Mouse (Mus musculus) limb, embryonic 14.5 days (tissue): ENCODE results near the gene Map3k5. TPM values are rescaled to one million over a fixed set of nuclear protein-coding genes. Genes with fewer than 3 reads are reported as not detected.

Source experiments
- ATAC-seq: fragments of 200-750 bp; cut with Nextera tagmentation; 2 replicates; pipeline ENCODE4 v1.8.0; 2017; ENCODE audit warnings: low read depth, moderate number of reproducible peaks, moderate TSS enrichment; ENCODE audit not compliant: low FRiP score
- DNase-seq: peaks from one replicate; pipeline ENCODE4 v3.0.0-alpha.2; 2015; ENCODE audit warnings: low spot score
- H3K27ac ChIP-seq: fragments of 300-500 bp; sonication (generic); replicated peaks from 2 replicates; pipeline ENCODE4 v1.5.1; 2014; ENCODE audit warnings: low read depth, mild to moderate bottlenecking, low read length, moderate library complexity, mixed read lengths
- H3K27me3 ChIP-seq: fragments of 300-500 bp; sonication (generic); 2 replicates; pipeline ENCODE4 v1.6.1; 2014; ENCODE audit warnings: low read length, mixed read lengths; ENCODE audit not compliant: control insufficient read depth, insufficient read depth
- H3K36me3 ChIP-seq: fragments of 300-500 bp; sonication (generic); 2 replicates; pipeline ENCODE4 v1.6.1; 2014; ENCODE audit warnings: mild to moderate bottlenecking, low read length, moderate library complexity, mixed read lengths; ENCODE audit not compliant: control insufficient read depth, insufficient read depth
- H3K4me1 ChIP-seq: fragments of 300-500 bp; sonication (generic); 2 replicates; pipeline ENCODE4 v1.6.1; 2014; ENCODE audit warnings: antibody characterized with exemption, low read length, mixed read lengths; ENCODE audit not compliant: control insufficient read depth, insufficient read depth
- H3K4me2 ChIP-seq: fragments of 300-500 bp; sonication (generic); replicated peaks from 2 replicates; pipeline ENCODE4 v1.6.1; 2014; ENCODE audit warnings: low read depth, mild to moderate bottlenecking, low read length, moderate library complexity; ENCODE audit not compliant: severe bottlenecking
- H3K4me3 ChIP-seq: fragments of 300-500 bp; sonication (generic); replicated peaks from 2 replicates; pipeline ENCODE4 v1.5.1; 2014; ENCODE audit warnings: low read length
- H3K9ac ChIP-seq: fragments of 300-500 bp; sonication (generic); 2 replicates; pipeline ENCODE4 v1.6.1; 2014; ENCODE audit warnings: mild to moderate bottlenecking, low read depth, low read length, moderate library complexity; ENCODE audit not compliant: severe bottlenecking
- H3K9me3 ChIP-seq: fragments of 300-500 bp; sonication (generic); 2 replicates; pipeline ENCODE4 v1.6.1; 2016; ENCODE audit warnings: low read length; ENCODE audit not compliant: control insufficient read depth
- POLR2A ChIP-seq: fragments of 200-500 bp; IDR thresholded peaks from 2 replicates; pipeline ENCODE4 v1.8.0; 2012; ENCODE audit warnings: inconsistent platforms, mild to moderate bottlenecking, moderate library complexity, borderline replicate concordance; ENCODE audit not compliant: insufficient read depth, insufficient read length; ENCODE audit errors: extremely low read depth
- WGBS: fragments of 180-500 bp; shearing (Covaris S2); extraction: QIAGEN DNeasy Blood & Tissue Kit; methylation state at CpG from one replicate; pipeline ENCODE4 v1.1.7; 2014; 5-methylcytosine and 5-hydroxymethylcytosine counted together
- polyA plus RNA-seq, 2 experiments: library from polyadenylated mRNA; depleted of rRNA in 1 of 2; stranded (reverse) in 1 of 2; unstranded in 1 of 2; fragments of >200 nt; fragmentation: Nextera tagmentation in 1 of 2; extraction: Ambion mirVana in 1 of 2; gene quantifications; 2 replicates each; pipeline versions ENCODE4 v1.2.1 to v1.2.3; 2012 to 2014

The Map3k5 gene
- polyA plus RNA-seq, 2 experiments: 2.0 to 3.5 TPM

GRCm38 (mm10) chr10:19940626-19941025 lies 6.4 kb downstream of the Map3k5 start:
- Histone ChIP-seq H3K9ac (no peak overlapping the region), H3K36me3 (no peaks in the 10 kb centered on the region), H3K9me3 (no peaks in the 10 kb centered on the region), H3K4me3 (no peak overlapping the region), H3K27me3 (no peaks in the 10 kb centered on the region), H3K27ac (no peak overlapping the region), H3K4me2 (no peak overlapping the region), H3K4me1 (peaks cover 21% of the 10 kb centered on the region)
- no peak for ATAC-seq
- WGBS: 78% methylated on average over 8 of the region's 8 CpGs
- TF ChIP-seq POLR2A: no peak
- no peak for DNase-seq

GRCm38 (mm10) chr10:19941063-19941462 lies 6.8 kb downstream of the Map3k5 start:
- H3K4me3 ChIP-seq: no peak overlapping the region
- H3K9me3 ChIP-seq: no peaks in the 10 kb centered on the region
- H3K4me2 ChIP-seq: no peak overlapping the region
- TF ChIP-seq POLR2A: no peak
- ATAC-seq (no peak), DNase-seq (no peak)
- H3K36me3 ChIP-seq: no peaks in the 10 kb centered on the region
- WGBS: 48% methylated on average over 6 of the region's 6 CpGs
- no peak overlapping the region for H3K9ac ChIP-seq
- peaks cover 26% of the 10 kb centered on the region for H3K4me1 ChIP-seq
- H3K27me3 ChIP-seq: no peaks in the 10 kb centered on the region
- H3K27ac ChIP-seq: no peak overlapping the region

GRCm38 (mm10) chr10:19941914-19942313 lies 7.6 kb downstream of the Map3k5 start:
- Histone ChIP-seq H3K9me3 (no peaks in the 10 kb centered on the region), H3K36me3 (no peaks in the 10 kb centered on the region), H3K4me2 (no peak overlapping the region), H3K4me1 (peaks cover 22% of the 10 kb centered on the region), H3K27me3 (no peaks in the 10 kb centered on the region), H3K27ac (no peak overlapping the region), H3K9ac (no peak overlapping the region), H3K4me3 (no peak overlapping the region)
- no peak for TF ChIP-seq POLR2A
- no peak for DNase-seq
- 83% methylated on average over 9 of the region's 9 CpGs for WGBS
- no peak for ATAC-seq

- ATAC-seq (no peak), DNase-seq (no peak)
- Histone ChIP-seq H3K9ac (no peak overlapping the region), H3K4me1 (peaks cover 22% of the 10 kb centered on the region; the same call in 1 of the 2 replicates), H3K27me3 (no peaks in the 10 kb centered on the region), H3K4me3 (no peak overlapping the region), H3K9me3 (no peaks in the 10 kb centered on the region), H3K4me2 (no peak overlapping the region), H3K27ac (no peak overlapping the region), H3K36me3 (no peaks in the 10 kb centered on the region)
- WGBS: 92% methylated on average over 3 of the region's 3 CpGs
- TF ChIP-seq POLR2A: no peak
Measured at GRCm38 (mm10) chr10:19942621-19943020, 8.3 kb downstream of the Map3k5 start.

- Histone ChIP-seq H3K4me1 (0 out of 2 replicates have a peak, but pooled peaks cover 6% of the 10 kb centered on the region), H3K9ac (no peak overlapping the region), H3K27ac (no peak overlapping the region), H3K9me3 (no peaks in the 10 kb centered on the region), H3K4me2 (no peak overlapping the region), H3K27me3 (no peaks in the 10 kb centered on the region), H3K36me3 (no peaks in the 10 kb centered on the region), H3K4me3 (no peak overlapping the region)
- TF ChIP-seq POLR2A: no peak
- WGBS: 62% methylated on average over 7 of the region's 7 CpGs
- ATAC-seq: no peak
- no peak for DNase-seq
Measured at GRCm38 (mm10) chr10:19945651-19946050, 11.4 kb downstream of the Map3k5 start.

- H3K9ac ChIP-seq: no peak overlapping the region
- ATAC-seq (no peak), DNase-seq (no peak)
- no peaks in the 10 kb centered on the region for H3K36me3 ChIP-seq
- no peak overlapping the region for H3K27ac ChIP-seq
- TF ChIP-seq POLR2A: no peak
- no peak overlapping the region for H3K4me3 ChIP-seq
- WGBS: 84% methylated on average over 6 of the region's 6 CpGs
- H3K4me2 ChIP-seq: no peak overlapping the region
- no peaks in the 10 kb centered on the region for H3K9me3 ChIP-seq
- no peaks in the 10 kb centered on the region for H3K27me3 ChIP-seq
- 0 out of 2 replicates have a peak, but pooled peaks cover 6% of the 10 kb centered on the region for H3K4me1 ChIP-seq
Measured at GRCm38 (mm10) chr10:19946644-19947043, 12.4 kb downstream of the Map3k5 start.
